Mouse (Mus musculus) Patski (cell line): ENCODE results near the gene Manf. TPM values are rescaled to one million over a fixed set of nuclear protein-coding genes. Genes with fewer than 3 reads are reported as not detected.
A peak's percentile ranks its signal among the peaks of the same experiment; 100 is the strongest.

ENCODE experiments used
- ATAC-seq: fragments of 100-300 bp; one replicate; pipeline ENCODE4 v1.8.0; 2021
- CTCF ChIA-PET: fragments of 350-600 bp; sonication (Branson Sonifier 250); formaldehyde crosslinking; loops from one replicate; lab custom pipeline; 2022; ENCODE audit warnings: inconsistent platforms; lab: Charles Lee
- POLR2A ChIA-PET: fragments of 350-600 bp; sonication (Branson Sonifier 250); formaldehyde crosslinking; loops from one replicate; lab custom pipeline; 2022; ENCODE audit warnings: antibody characterized with exemption, inconsistent platforms; lab: Charles Lee
- DNase-seq: peaks from one replicate; pipeline ENCODE4 v3.0.0-alpha.2; 2011; ENCODE audit warnings: low read depth, low spot score
- H3K27me3 ChIP-seq: fragments of 371-371 bp; one replicate; pipeline ENCODE4 v1.5.1; 2021
- CTCF ChIP-seq: fragments of 100-300 bp; IDR thresholded peaks from one replicate; pipeline ENCODE4 v1.5.1; 2021
- in situ Hi-C: fragments of 300-500 bp; cut with MboI; formaldehyde crosslinking; loops from 3 replicates; pipeline ENCODE4 v1.11.1; 2018; ENCODE audit warnings: low pct_unique_long_range_greater_than_20kb, mixed read lengths
- polyA plus RNA-seq: library from polyadenylated mRNA; unstranded; gene quantifications from one replicate; pipeline ENCODE4 v1.2.3, GENCODE M21; 2021

Manf gene
- polyA plus RNA-seq, result 319 TPM

GRCm38 (mm10) chr9:106891829-106892551 is at the start of gene Manf:
Manf (minus strand) TSS chr9:106891979.
- H3K27me3 ChIP-seq, result peaks cover 5% of the 10 kb centered on the region
- DNase-seq (peak; percentile 88), ATAC-seq (peak; percentile 96)
- in situ Hi-C loops, result loop anchor here (5.0 kb wide), 2 partner anchors 205 to 445 kb away; partner anchors contain the start of genes Hemk1 and Tex264
- ChIA-PET POLR2A (interaction anchor here (1.0 kb wide), 1 partner anchor 66 kb away, joined by 5 read pairs; no protein-coding TSS in a partner anchor), CTCF (interaction anchor here (1.5 kb wide), 1 partner anchor 11 kb away, joined by 3 read pairs; no protein-coding TSS in a partner anchor)
- no peak for TF ChIP-seq CTCF

- peak; percentile 6 for DNase-seq
- in situ Hi-C loops, result no loop called here
- ChIA-PET POLR2A (no interaction called here), CTCF (no interaction called here)
- peak; percentile 51 for ATAC-seq
- TF ChIP-seq CTCF, result no peak
- peaks cover 13% of the 10 kb centered on the region for H3K27me3 ChIP-seq
Observed at GRCm38 (mm10) chr9:106934998-106935397, 43.2 kb upstream of the Manf start.

GRCm38 (mm10) chr9:106914878-106915277 is 23.1 kb upstream of the Manf start:
- ATAC-seq (no peak), DNase-seq (no peak)
- no peak for TF ChIP-seq CTCF
- H3K27me3 ChIP-seq, result peaks cover 24% of the 10 kb centered on the region
- in situ Hi-C loops, result no loop called here
- POLR2A ChIA-PET, result no interaction called here
- CTCF ChIA-PET, result interaction anchor here (0.6 to 1.8 kb wide), 2 partner anchors 13 to 112 kb away, joined by 3 to 4 read pairs; no protein-coding TSS in a partner anchor

GRCm38 (mm10) chr9:106913759-106914158 is 22.0 kb upstream of the Manf start:
- DNase-seq, result no peak
- CTCF ChIA-PET, result interaction anchor here (1.7 kb wide), 1 partner anchor 10 kb away, joined by 5 read pairs; no protein-coding TSS in a partner anchor
- no peak for ATAC-seq
- TF ChIP-seq CTCF, result peak; percentile 45
- in situ Hi-C loops, result no loop called here
- peaks cover 29% of the 10 kb centered on the region for H3K27me3 ChIP-seq
- POLR2A ChIA-PET, result no interaction called here

GRCm38 (mm10) chr9:106911624-106912023 is 19.8 kb upstream of the Manf start:
- DNase-seq, result no peak
- in situ Hi-C loops, result no loop called here
- TF ChIP-seq CTCF, result no peak
- no peak for ATAC-seq
- peaks cover 32% of the 10 kb centered on the region for H3K27me3 ChIP-seq
- POLR2A ChIA-PET, result no interaction called here
- CTCF ChIA-PET, result interaction anchor here (1.3 kb wide), 1 partner anchor 14 kb away, joined by 3 read pairs; no protein-coding TSS in a partner anchor

GRCm38 (mm10) chr9:106908715-106909114 is 16.9 kb upstream of the Manf start:
- TF ChIP-seq CTCF, result no peak
- ChIA-PET CTCF (interaction anchor here (0.8 kb wide), 1 partner anchor 24 kb away, joined by 3 read pairs; no protein-coding TSS in a partner anchor), POLR2A (no interaction called here)
- in situ Hi-C loops, result no loop called here
- peaks cover 28% of the 10 kb centered on the region for H3K27me3 ChIP-seq
- DNase-seq (no peak), ATAC-seq (no peak)

- CTCF ChIA-PET, result interaction anchor here (0.8 kb wide), 1 partner anchor 24 kb away, joined by 3 read pairs; no protein-coding TSS in a partner anchor
- POLR2A ChIA-PET, result no interaction called here
- ATAC-seq (no peak), DNase-seq (no peak)
- in situ Hi-C loops, result no loop called here
- peaks cover 27% of the 10 kb centered on the region for H3K27me3 ChIP-seq
- no peak for TF ChIP-seq CTCF
Observed at GRCm38 (mm10) chr9:106908174-106908573, 16.4 kb upstream of the Manf start.

- in situ Hi-C loops, result no loop called here
- peaks cover 26% of the 10 kb centered on the region for H3K27me3 ChIP-seq
- DNase-seq, result no peak
- ChIA-PET CTCF (interaction anchor here (0.8 kb wide), 1 partner anchor 47 kb away, joined by 3 read pairs; no protein-coding TSS in a partner anchor), POLR2A (no interaction called here)
- TF ChIP-seq CTCF, result no peak
- no peak for ATAC-seq
Observed at GRCm38 (mm10) chr9:106906597-106906996, 14.8 kb upstream of the Manf start.

GRCm38 (mm10) chr9:106903791-106904134 is 12.0 kb upstream of the Manf start:
- ATAC-seq (peak; percentile 56), DNase-seq (no peak)
- peaks cover 20% of the 10 kb centered on the region for H3K27me3 ChIP-seq
- ChIA-PET POLR2A (no interaction called here), CTCF (interaction anchor here (1.2 kb wide), 2 partner anchors 9 to 391 kb away, joined by 3 to 5 read pairs; no protein-coding TSS in a partner anchor)
- peak; percentile 62 for TF ChIP-seq CTCF
- in situ Hi-C loops, result loop anchor here (5.0 kb wide), 1 partner anchor 389 kb away; no protein-coding TSS in a partner anchor

GRCm38 (mm10) chr9:106903099-106903790 is 11.5 kb upstream of the Manf start:
- POLR2A ChIA-PET, result no interaction called here
- in situ Hi-C loops, result loop anchor here (5.0 kb wide), 1 partner anchor 389 kb away; no protein-coding TSS in a partner anchor
- TF ChIP-seq CTCF, result no peak
- DNase-seq (no peak), ATAC-seq (no peak)
- peaks cover 15% of the 10 kb centered on the region for H3K27me3 ChIP-seq
- CTCF ChIA-PET, result interaction anchor here (1.0 to 1.2 kb wide), 3 partner anchors 10 to 391 kb away, joined by 3 to 5 read pairs (median 3); partner anchors contain the start of gene Manf
